Mouse (Mus musculus) stomach, embryonic 16.5 days (tissue): ENCODE results near the gene Krt33a. TPM values are rescaled to one million over a fixed set of nuclear protein-coding genes. Genes with fewer than 3 reads are reported as not detected.

ENCODE experiments used
- ATAC-seq: fragments of 200-750 bp; cut with Nextera tagmentation; 2 replicates; pipeline ENCODE4 v1.8.0; 2017; ENCODE audit warnings: moderate number of reproducible peaks, moderate TSS enrichment; ENCODE audit not compliant: insufficient read depth, low FRiP score
- H3K27ac ChIP-seq: fragments of 300-500 bp; sonication (generic); 2 replicates; pipeline ENCODE4 v1.5.1; 2014; ENCODE audit warnings: low read length
- H3K27me3 ChIP-seq: fragments of 300-500 bp; sonication (generic); 2 replicates; pipeline ENCODE4 v1.6.1; 2014; ENCODE audit warnings: low read length, control low read depth, mixed read lengths; ENCODE audit not compliant: control insufficient read depth, insufficient read depth
- H3K36me3 ChIP-seq: fragments of 300-500 bp; sonication (generic); 2 replicates; pipeline ENCODE4 v1.6.1; 2014; ENCODE audit warnings: low read length; ENCODE audit not compliant: control insufficient read depth, insufficient read depth
- H3K4me1 ChIP-seq: fragments of 300-500 bp; sonication (generic); 2 replicates; pipeline ENCODE4 v1.6.1; 2014; ENCODE audit warnings: low read length, control low read depth, mixed read lengths; ENCODE audit not compliant: control insufficient read depth, insufficient read depth
- H3K4me2 ChIP-seq: fragments of 300-500 bp; sonication (generic); 2 replicates; pipeline ENCODE4 v1.6.1; 2014; ENCODE audit warnings: low read depth, low read length, mixed read lengths
- H3K4me3 ChIP-seq: fragments of 300-500 bp; sonication (generic); replicated peaks from 2 replicates; pipeline ENCODE4 v1.5.1; 2014; ENCODE audit warnings: mild to moderate bottlenecking, low read length
- H3K9ac ChIP-seq: fragments of 300-500 bp; sonication (generic); 2 replicates; pipeline ENCODE4 v1.6.1; 2014; ENCODE audit warnings: low read length
- H3K9me3 ChIP-seq: fragments of 300-500 bp; sonication (generic); replicated peaks from 2 replicates; pipeline ENCODE4 v1.6.1; 2016; ENCODE audit warnings: low read length, control low read depth; ENCODE audit not compliant: control insufficient read depth
- WGBS: fragments of 180-500 bp; shearing (Covaris S2); extraction: QIAGEN DNeasy Blood & Tissue Kit; methylation state at CpG from one replicate; pipeline ENCODE4 v1.1.7; 2014; 5-methylcytosine and 5-hydroxymethylcytosine counted together
- polyA plus RNA-seq: library from polyadenylated mRNA; unstranded; fragments of >200 nt; fragmentation: Nextera tagmentation; extraction: Ambion mirVana; gene quantifications from 2 replicates; pipeline ENCODE4 v1.2.1, GENCODE M21; 2015

The Krt33a gene
- polyA plus RNA-seq: 0.23 and 0.34 TPM in 2 replicates

GRCm38 (mm10) chr11:100016112-100016511, at the start of gene Krt33a:
Gene Krt33a, minus strand, starts transcription at chr11:100016212.
- Histone ChIP-seq H3K27ac (no peak within 1 kb of the TSS), H3K4me2 (no peak within 1 kb of the TSS), H3K4me1 (0 out of 2 replicates have a peak, but pooled peaks cover 3% of the 10 kb centered on the region), H3K27me3 (no peaks in the 10 kb centered on the region), H3K9me3 (no peaks in the 10 kb centered on the region), H3K36me3 (no peaks in the 10 kb centered on the region), H3K4me3 (no peak within 1 kb of the TSS), H3K9ac (no peak within 1 kb of the TSS)
- no peak for ATAC-seq
- 65% methylated on average over 4 of the region's 4 CpGs for WGBS

GRCm38 (mm10) chr11:100058875-100059274, 42.9 kb upstream of the Krt33a start:
- H3K9me3 ChIP-seq: no peaks in the 10 kb centered on the region
- no peak overlapping the region for H3K4me3 ChIP-seq
- no peaks in the 10 kb centered on the region for H3K27me3 ChIP-seq
- H3K27ac ChIP-seq: no peak overlapping the region
- H3K36me3 ChIP-seq: no peaks in the 10 kb centered on the region
- no peaks in the 10 kb centered on the region for H3K4me1 ChIP-seq
- 74% methylated on average over 8 of the region's 8 CpGs for WGBS
- no peak overlapping the region for H3K9ac ChIP-seq
- no peak for ATAC-seq
- no peak overlapping the region for H3K4me2 ChIP-seq

GRCm38 (mm10) chr11:100055686-100056655, 40.0 kb upstream of the Krt33a start:
- ATAC-seq: peak; percentile 69; the same call in 1 of the 2 replicates
- H3K36me3 ChIP-seq: no peaks in the 10 kb centered on the region
- peak overlapping the region; percentile 68 for H3K27ac ChIP-seq
- H3K27me3 ChIP-seq: no peaks in the 10 kb centered on the region; the same call in 1 of the 2 replicates
- H3K4me3 ChIP-seq: no peak overlapping the region
- H3K4me1 ChIP-seq: no peaks in the 10 kb centered on the region
- WGBS: 54% methylated on average over 9 of the region's 9 CpGs
- H3K4me2 ChIP-seq: no peak overlapping the region
- H3K9me3 ChIP-seq: no peaks in the 10 kb centered on the region
- no peak overlapping the region for H3K9ac ChIP-seq

DNA sequence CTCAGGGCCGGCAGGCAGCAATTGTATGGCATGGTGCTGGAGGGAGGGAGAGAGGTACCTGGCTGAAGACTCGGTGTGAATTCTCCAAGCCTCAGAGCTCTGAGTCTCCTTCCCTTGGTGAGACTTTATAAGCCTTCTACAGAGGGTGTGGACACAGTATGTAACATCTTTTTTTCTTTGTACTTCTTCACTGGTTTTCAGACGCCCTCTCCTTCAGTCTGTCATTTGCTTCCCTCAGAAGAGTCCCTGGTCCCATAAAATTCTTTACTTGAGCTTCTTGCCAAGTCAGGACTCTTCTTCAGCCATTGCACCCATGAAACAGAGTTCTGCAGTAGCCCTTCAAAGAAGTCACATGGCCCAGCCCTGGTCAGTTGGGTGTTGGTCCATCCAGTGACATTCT, 34.4 kb upstream of the Krt33a start, which contains the start of gene Krt31:
TSS of gene Krt31 (minus strand) at position 101 of the 400 bp plus-strand sequence.
- ATAC-seq: no peak
- H3K4me1 ChIP-seq: no peaks in the 10 kb centered on the region
- no peaks in the 10 kb centered on the region; the same call in 1 of the 2 replicates for H3K27me3 ChIP-seq
- 79% methylated on average over 3 of the region's 3 CpGs for WGBS
- no peak within 1 kb of the TSS for H3K4me2 ChIP-seq
- no peak within 1 kb of the TSS for H3K4me3 ChIP-seq
- H3K36me3 ChIP-seq: no peaks in the 10 kb centered on the region
- H3K9me3 ChIP-seq: no peaks in the 10 kb centered on the region
- no peak within 1 kb of the TSS for H3K27ac ChIP-seq
- no peak within 1 kb of the TSS for H3K9ac ChIP-seq

DNA sequence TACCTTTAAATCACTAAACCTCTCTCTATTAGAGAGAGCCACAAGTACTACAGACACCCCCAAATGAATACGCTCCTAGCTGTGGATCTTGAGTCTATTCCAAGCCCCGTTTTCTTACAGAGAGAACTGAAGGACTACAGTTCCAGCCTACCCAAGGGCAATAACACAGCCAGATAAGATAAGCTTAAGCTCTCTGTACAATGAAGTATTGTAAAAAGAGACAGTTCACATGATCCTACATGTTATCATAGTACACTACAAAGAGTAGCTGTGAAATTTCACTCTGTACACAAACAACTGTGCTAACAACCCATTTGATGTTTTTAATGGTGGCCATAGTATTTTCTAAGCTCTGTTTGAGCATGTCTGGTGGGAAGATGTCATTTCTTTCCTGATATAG, 31.2 kb upstream of the Krt33a start:
- H3K27ac ChIP-seq: no peak overlapping the region
- H3K9ac ChIP-seq: no peak overlapping the region
- no peak for ATAC-seq
- no peaks in the 10 kb centered on the region for H3K9me3 ChIP-seq
- no peaks in the 10 kb centered on the region for H3K36me3 ChIP-seq
- H3K4me3 ChIP-seq: no peak overlapping the region
- 68% methylated on average over 2 of the region's 2 CpGs for WGBS
- no peaks in the 10 kb centered on the region for H3K27me3 ChIP-seq
- H3K4me2 ChIP-seq: no peak overlapping the region
- no peaks in the 10 kb centered on the region for H3K4me1 ChIP-seq

DNA sequence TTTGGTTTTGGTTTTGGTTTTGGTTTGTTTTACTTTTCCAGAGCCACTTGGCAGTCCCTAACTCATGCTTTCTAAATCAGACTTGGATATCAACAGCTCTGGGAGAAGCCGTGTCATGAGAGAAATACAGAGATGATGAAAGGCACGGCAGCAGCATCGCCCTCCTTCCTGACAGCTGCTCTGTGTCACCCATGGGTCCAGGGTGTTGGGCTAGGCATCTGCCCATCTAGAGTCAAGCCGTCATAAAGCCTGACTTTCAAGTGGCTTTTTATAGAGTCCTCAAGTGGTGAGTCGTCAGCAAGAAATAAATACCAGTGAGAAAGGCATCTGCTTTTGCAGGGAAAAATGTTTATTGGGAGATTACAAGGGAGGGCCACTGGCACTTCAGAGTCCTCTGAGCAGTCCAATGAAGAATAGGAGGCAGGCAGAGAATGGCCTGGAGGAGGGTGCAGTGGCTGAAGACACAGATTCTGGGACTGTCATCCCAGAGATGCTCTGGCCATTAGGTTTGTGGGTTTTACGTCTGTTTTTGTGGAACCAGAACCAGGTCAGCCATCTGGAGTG, 30.4 kb upstream of the Krt33a start:
- H3K9ac ChIP-seq: no peak overlapping the region
- no peak for ATAC-seq
- WGBS: 65% methylated on average over 6 of the region's 6 CpGs
- H3K4me1 ChIP-seq: no peaks in the 10 kb centered on the region
- no peak overlapping the region for H3K27ac ChIP-seq
- H3K4me3 ChIP-seq: no peak overlapping the region
- no peaks in the 10 kb centered on the region for H3K9me3 ChIP-seq
- no peak overlapping the region for H3K4me2 ChIP-seq
- no peaks in the 10 kb centered on the region for H3K36me3 ChIP-seq
- no peaks in the 10 kb centered on the region for H3K27me3 ChIP-seq

DNA sequence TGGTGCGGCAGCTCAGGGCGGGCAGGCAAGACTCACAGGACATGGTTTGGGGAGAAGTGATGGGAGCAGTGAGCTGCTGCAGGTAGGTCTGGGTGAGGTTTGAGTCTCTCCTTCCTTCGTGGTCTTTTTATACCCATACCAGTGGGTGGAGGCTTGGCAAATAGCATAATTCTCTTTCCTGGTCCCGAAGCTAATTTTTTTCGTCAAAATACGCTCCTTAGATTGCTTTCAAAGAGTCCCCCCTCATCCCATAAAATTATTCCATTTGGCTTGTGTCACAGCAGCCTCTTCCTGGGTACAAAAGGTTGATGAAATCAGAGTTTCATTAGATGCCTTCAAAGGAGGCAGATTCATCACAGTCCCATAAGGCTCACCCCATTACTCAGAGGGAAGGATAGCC, 25.4 kb upstream of the Krt33a start, which contains the start of gene Krt34:
TSS of gene Krt34 (minus strand) at position 101 of the 400 bp plus-strand sequence.
- H3K4me2 ChIP-seq: no peak within 1 kb of the TSS

DNA sequence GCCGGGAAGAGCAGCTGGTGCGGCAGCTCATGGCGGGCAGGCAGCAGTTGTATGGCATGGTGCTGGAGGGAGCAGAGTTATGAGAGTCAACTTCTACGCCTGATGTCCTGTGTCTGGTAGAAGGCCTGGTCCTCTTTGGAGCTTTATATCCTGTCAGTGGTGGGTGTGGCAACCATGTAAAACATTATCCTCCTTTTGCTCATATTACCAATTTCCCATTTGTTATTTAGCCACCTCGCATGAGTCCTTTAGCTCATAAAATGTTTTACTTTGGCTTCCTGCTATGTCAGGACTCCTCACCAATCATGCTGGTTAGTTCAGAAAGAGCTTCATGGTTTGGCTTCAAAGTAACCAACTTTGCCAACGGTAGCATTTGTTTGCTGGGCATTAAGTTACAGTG, 13.8 kb upstream of the Krt33a start, which contains the start of gene Krt33b:
TSS of gene Krt33b (minus strand) at position 101 of the 400 bp plus-strand sequence.
- Histone ChIP-seq H3K9ac (no peak within 1 kb of the TSS), H3K27me3 (no peaks in the 10 kb centered on the region), H3K4me1 (no peaks in the 10 kb centered on the region), H3K4me2 (no peak within 1 kb of the TSS), H3K36me3 (no peaks in the 10 kb centered on the region), H3K27ac (no peak within 1 kb of the TSS), H3K4me3 (no peak within 1 kb of the TSS), H3K9me3 (no peaks in the 10 kb centered on the region)
- no peak for ATAC-seq
- 86% methylated on average over 6 of the region's 6 CpGs for WGBS

More for the DNA sequence above, 25.4 kb upstream of the Krt33a start, which contains the start of gene Krt34:
- 88% methylated on average over 6 of the region's 6 CpGs for WGBS
- H3K36me3 ChIP-seq: no peaks in the 10 kb centered on the region
- no peak within 1 kb of the TSS for H3K9ac ChIP-seq
- H3K4me1 ChIP-seq: no peaks in the 10 kb centered on the region
- H3K27ac ChIP-seq: no peak within 1 kb of the TSS
- H3K27me3 ChIP-seq: no peaks in the 10 kb centered on the region
- H3K4me3 ChIP-seq: no peak within 1 kb of the TSS
- no peaks in the 10 kb centered on the region for H3K9me3 ChIP-seq
- no peak for ATAC-seq

DNA sequence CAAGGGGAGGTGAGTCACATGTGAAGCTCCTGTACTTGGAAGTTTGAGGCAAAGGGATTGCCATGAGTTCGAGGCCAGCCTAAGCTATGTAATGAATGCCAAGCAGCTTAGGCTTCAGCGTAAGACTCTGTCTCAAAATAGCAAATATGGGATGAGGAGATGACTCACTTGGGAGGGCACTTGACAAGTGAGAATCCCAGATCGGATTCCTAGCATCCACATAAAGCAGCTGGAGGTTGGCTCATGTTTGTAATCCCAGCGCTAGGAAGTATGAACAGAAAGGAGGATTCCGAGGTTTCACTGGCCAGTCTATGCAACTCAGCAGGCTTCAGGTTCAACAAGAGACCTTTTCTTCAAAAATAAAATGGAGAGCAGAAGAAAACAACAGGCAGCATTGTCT, 5.4 kb upstream of the Krt33a start:
- 68% methylated on average over 5 of the region's 5 CpGs for WGBS
- no peaks in the 10 kb centered on the region for H3K36me3 ChIP-seq
- no peaks in the 10 kb centered on the region for H3K27me3 ChIP-seq
- H3K9me3 ChIP-seq: no peaks in the 10 kb centered on the region
- ATAC-seq: no peak
- no peak overlapping the region for H3K27ac ChIP-seq
- H3K4me2 ChIP-seq: no peak overlapping the region
- no peak overlapping the region for H3K4me3 ChIP-seq
- no peaks in the 10 kb centered on the region for H3K4me1 ChIP-seq
- H3K9ac ChIP-seq: no peak overlapping the region
